9 mouse cellular contexts compared by ENCODE assay signal in genomic region chr1:92521376-92521775, GRCm38 (mm10). TPM values are rescaled to one million over a fixed set of nuclear protein-coding genes. Genes with fewer than 3 reads are reported as not detected.
DNase-seq lines count a peak whose midpoint lies in the region; ATAC-seq lines count a peak whose summit lies in the region.
"Had no signal": no experiment of that assay in that cellular context is flagged by ENCODE, and none has a peak within 500 bp of the region (broad histone marks: within the 10 kb centered on the region; RNA-seq: fewer than 3 reads in every experiment).

No protein-coding gene starts in this region.

- no peaks in the 10 kb centered on the region for H3K36me3 ChIP-seq in kidney, embryonic 15.5 days
- H3K36me3 ChIP-seq in neural tube, embryonic 14.5 days (ENCODE audit: control insufficient read depth, insufficient read depth, low read length): no peaks in the 10 kb centered on the region
- H3K36me3 ChIP-seq: lung, embryonic 15.5 days had no signal

- 19% methylated on average over 10 of the region's 10 CpGs for WGBS in kidney, embryonic 15.5 days
- 17% methylated on average over 10 of the region's 10 CpGs for WGBS in neural tube, embryonic 14.5 days

- no peaks in the 10 kb centered on the region for H3K4me1 ChIP-seq in kidney, embryonic 15.5 days
- no peaks in the 10 kb centered on the region for H3K4me1 ChIP-seq in neural tube, embryonic 14.5 days (ENCODE audit: control insufficient read depth, insufficient read depth, low read length)
- H3K4me1 ChIP-seq: lung, embryonic 15.5 days had no signal

- no peak overlapping the region for H3K9ac ChIP-seq in kidney, embryonic 15.5 days
- no peak overlapping the region for H3K9ac ChIP-seq in neural tube, embryonic 14.5 days (replicated peaks; ENCODE audit: low read depth, low read length)
- H3K9ac ChIP-seq: lung, embryonic 15.5 days had no signal

- H3K27me3 ChIP-seq in kidney, embryonic 15.5 days: peaks cover 5% of the 10 kb centered on the region; the same call in 1 of the 2 replicates
- no peaks in the 10 kb centered on the region for H3K27me3 ChIP-seq in neural tube, embryonic 14.5 days (ENCODE audit: control insufficient read depth, insufficient read depth, low read length)
- H3K27me3 ChIP-seq: lung, embryonic 15.5 days had no signal

- ATAC-seq in kidney, embryonic 15.5 days (replicated peaks; ENCODE audit: low FRiP score): no peak
- ATAC-seq in neural tube, embryonic 14.5 days (ENCODE audit: low read depth): peak; percentile 61; the same call in 1 of the 2 replicates

- DNase-seq in kidney, adult 18-20 months: peak; percentile 9
- DNase-seq in MN1 (ENCODE audit: low spot score): peak; percentile 71
- peak; percentile 54 for DNase-seq in cerebellum, adult 8-10 months
- DNase-seq in frontal cortex, postnatal 25 days (ENCODE audit: low spot score in 2 of 2): peak; percentile 22 to 36
- peak; percentile 50 to 54 for DNase-seq in left cerebral cortex, postnatal 10 days (ENCODE audit: extremely low spot score in 1 of 2, low spot score in 2 of 2)
- DNase-seq in T-cell, adult 2 months (ENCODE audit: low spot score): no peak

- H3K4me2 ChIP-seq in kidney, embryonic 15.5 days: no peak overlapping the region
- H3K4me2 ChIP-seq in neural tube, embryonic 14.5 days (ENCODE audit: low read depth, low read length): no peak overlapping the region
- H3K4me2 ChIP-seq: lung, embryonic 15.5 days had no signal

- H3K4me3 ChIP-seq in kidney, embryonic 15.5 days (replicated peaks): no peak overlapping the region
- no peak overlapping the region for H3K4me3 ChIP-seq in neural tube, embryonic 14.5 days (ENCODE audit: low read depth, low read length)
- H3K4me3 ChIP-seq: lung, embryonic 15.5 days had no signal

- no peak overlapping the region for H3K27ac ChIP-seq in kidney, embryonic 15.5 days
- H3K27ac ChIP-seq in neural tube, embryonic 14.5 days (ENCODE audit: low read depth, low read length): no peak overlapping the region
- H3K27ac ChIP-seq: lung, embryonic 15.5 days had no signal

- intact Hi-C loops in left cerebral cortex, postnatal 10 days (cut with DNase I): loop anchor here (1.0 to 10.0 kb wide), 3 partner anchors 90 to 373 kb away; partner anchors contain the start of gene Gpc1

- no peaks in the 10 kb centered on the region for H3K9me3 ChIP-seq in kidney, embryonic 15.5 days (replicated peaks)
- no peaks in the 10 kb centered on the region for H3K9me3 ChIP-seq in neural tube, embryonic 14.5 days (ENCODE audit: control insufficient read depth, low read length)
- H3K9me3 ChIP-seq: lung, embryonic 15.5 days had no signal

RNA-seq across cellular contexts. Expression of gene Olfr1414, which starts 2.9 kb away (rescaled TPM):
- not detected in 2 replicates for polyA plus RNA-seq in kidney, embryonic 15.5 days (2015; fragmentation: Nextera tagmentation; extraction: Ambion mirVana)
- total RNA-seq in left cerebral cortex, postnatal 10 days (2021): not detected
- not detected in 2 replicates for polyA plus RNA-seq in neural tube, embryonic 14.5 days (2014; fragmentation: Nextera tagmentation; extraction: Ambion mirVana)
- polyA plus RNA-seq: lung, embryonic 15.5 days had no signal

RNA-seq across cellular contexts. Expression of gene Olfr1415, which starts 25.5 kb away (rescaled TPM):
- polyA plus RNA-seq in kidney, embryonic 15.5 days (2015; fragmentation: Nextera tagmentation; extraction: Ambion mirVana): not detected in 2 replicates
- total RNA-seq in left cerebral cortex, postnatal 10 days (2021): not detected
- not detected in 2 replicates for polyA plus RNA-seq in neural tube, embryonic 14.5 days (2014; fragmentation: Nextera tagmentation; extraction: Ambion mirVana)
- polyA plus RNA-seq: lung, embryonic 15.5 days had no signal

RNA-seq across cellular contexts. Expression of gene Olfr1416, which starts 36.5 kb away (rescaled TPM):
- not detected in 2 replicates for polyA plus RNA-seq in kidney, embryonic 15.5 days (2015; fragmentation: Nextera tagmentation; extraction: Ambion mirVana)
- total RNA-seq in left cerebral cortex, postnatal 10 days (2021): not detected
- not detected in 2 replicates for polyA plus RNA-seq in neural tube, embryonic 14.5 days (2014; fragmentation: Nextera tagmentation; extraction: Ambion mirVana)
- polyA plus RNA-seq: lung, embryonic 15.5 days had no signal

RNA-seq across cellular contexts. Expression of gene Ndufa10, which starts 47.7 kb away (rescaled TPM):
- 303 and 309 TPM in 2 replicates for polyA plus RNA-seq in kidney, embryonic 15.5 days (2015; fragmentation: Nextera tagmentation; extraction: Ambion mirVana)
- total RNA-seq in left cerebral cortex, postnatal 10 days (2021): 100 to 1,000 TPM; 195 to 216 TPM
- polyA plus RNA-seq in neural tube, embryonic 14.5 days (2014; fragmentation: Nextera tagmentation; extraction: Ambion mirVana): 326 and 363 TPM in 2 replicates

RNA-seq across cellular contexts. Expression of gene Olfr1413, which starts 49.7 kb away (rescaled TPM):
- not detected in 2 replicates for polyA plus RNA-seq in kidney, embryonic 15.5 days (2015; fragmentation: Nextera tagmentation; extraction: Ambion mirVana)
- not detected for total RNA-seq in left cerebral cortex, postnatal 10 days (2021)
- not detected in 2 replicates for polyA plus RNA-seq in neural tube, embryonic 14.5 days (2014; fragmentation: Nextera tagmentation; extraction: Ambion mirVana)
- polyA plus RNA-seq: lung, embryonic 15.5 days had no signal
